Mouse (Mus musculus): ENCODE measurements at regions not wholly inside any gene's neighbourhood (a gene's known extent, or its start where the extent isn't known, plus 50 kb on each side); places are given as distances from the start of the nearest gene placed in this dataset.

GRCm38 (mm10) chr8:127885831-127886230 lies 472.6 kb upstream of the Nrp1 start:
- Histone ChIP-seq H3K9ac (ENCODE audit: low read length) (no peak overlapping the region), H3K4me3 (ENCODE audit: low read length) (no peak overlapping the region), H3K4me2 (ENCODE audit: low read depth, low read length) (no peak overlapping the region), H3K9me3 (replicated peaks; ENCODE audit: control insufficient read depth, low read length) (0 out of 2 replicates have a peak, but pooled peaks cover 2% of the 10 kb centered on the region), H3K27ac (ENCODE audit: low read length) (no peak overlapping the region), H3K4me1 (ENCODE audit: control insufficient read depth, insufficient read depth, low read length) (no peaks in the 10 kb centered on the region), H3K27me3 (ENCODE audit: control insufficient read depth, insufficient read depth, low read length) (no peaks in the 10 kb centered on the region), H3K36me3 (ENCODE audit: control insufficient read depth, insufficient read depth) (no peaks in the 10 kb centered on the region)
- ATAC-seq (replicated peaks; ENCODE audit: extremely low read depth, insufficient read depth, low FRiP score), result no peak
- WGBS, result 45% methylated on average over 3 of the region's 3 CpGs

GRCm38 (mm10) chr8:127890729-127891128 lies 467.7 kb upstream of the Nrp1 start:
- ATAC-seq (replicated peaks; ENCODE audit: extremely low read depth, insufficient read depth, low FRiP score), result no peak
- Histone ChIP-seq H3K27me3 (ENCODE audit: control insufficient read depth, insufficient read depth, low read length) (no peaks in the 10 kb centered on the region), H3K27ac (ENCODE audit: low read length) (no peak overlapping the region), H3K4me3 (ENCODE audit: low read length) (no peak overlapping the region), H3K4me2 (ENCODE audit: low read depth, low read length) (no peak overlapping the region), H3K9me3 (replicated peaks; ENCODE audit: control insufficient read depth, low read length) (no peaks in the 10 kb centered on the region), H3K4me1 (ENCODE audit: control insufficient read depth, insufficient read depth, low read length) (no peaks in the 10 kb centered on the region), H3K36me3 (ENCODE audit: control insufficient read depth, insufficient read depth) (no peaks in the 10 kb centered on the region), H3K9ac (ENCODE audit: low read length) (no peak overlapping the region)
- WGBS, result 73% methylated on average over 6 of the region's 6 CpGs

GRCm38 (mm10) chr8:127894284-127894683 lies 464.1 kb upstream of the Nrp1 start:
- no peak for ATAC-seq (replicated peaks; ENCODE audit: extremely low read depth, insufficient read depth, low FRiP score)
- no peak overlapping the region for H3K4me3 ChIP-seq (ENCODE audit: low read length)
- H3K4me2 ChIP-seq (ENCODE audit: low read depth, low read length), result no peak overlapping the region
- no peaks in the 10 kb centered on the region for H3K4me1 ChIP-seq (ENCODE audit: control insufficient read depth, insufficient read depth, low read length)
- no peaks in the 10 kb centered on the region for H3K36me3 ChIP-seq (ENCODE audit: control insufficient read depth, insufficient read depth)
- H3K9me3 ChIP-seq (replicated peaks; ENCODE audit: control insufficient read depth, low read length), result no peaks in the 10 kb centered on the region
- no peaks in the 10 kb centered on the region for H3K27me3 ChIP-seq (ENCODE audit: control insufficient read depth, insufficient read depth, low read length)
- H3K27ac ChIP-seq (ENCODE audit: low read length), result no peak overlapping the region
- H3K9ac ChIP-seq (ENCODE audit: low read length), result no peak overlapping the region

- Histone ChIP-seq H3K36me3 (ENCODE audit: control insufficient read depth, insufficient read depth) (no peaks in the 10 kb centered on the region), H3K27me3 (ENCODE audit: control insufficient read depth, insufficient read depth, low read length) (no peaks in the 10 kb centered on the region), H3K9me3 (replicated peaks; ENCODE audit: control insufficient read depth, low read length) (peaks cover 3% of the 10 kb centered on the region; the same call in 1 of the 2 replicates), H3K4me2 (ENCODE audit: low read depth, low read length) (no peak overlapping the region), H3K27ac (ENCODE audit: low read length) (no peak overlapping the region), H3K4me3 (ENCODE audit: low read length) (no peak overlapping the region), H3K4me1 (ENCODE audit: control insufficient read depth, insufficient read depth, low read length) (no peaks in the 10 kb centered on the region), H3K9ac (ENCODE audit: low read length) (no peak overlapping the region)
- ATAC-seq (replicated peaks; ENCODE audit: extremely low read depth, insufficient read depth, low FRiP score), result no peak
- 87% methylated on average over 5 of the region's 5 CpGs for WGBS
Observed at GRCm38 (mm10) chr8:127908436-127908835, 450.0 kb upstream of the Nrp1 start.

GRCm38 (mm10) chr8:127909580-127909979 lies 448.8 kb upstream of the Nrp1 start:
- H3K4me2 ChIP-seq (ENCODE audit: low read depth, low read length), result no peak overlapping the region
- H3K27me3 ChIP-seq (ENCODE audit: control insufficient read depth, insufficient read depth, low read length), result no peaks in the 10 kb centered on the region
- H3K9me3 ChIP-seq (replicated peaks; ENCODE audit: control insufficient read depth, low read length), result peaks cover 3% of the 10 kb centered on the region; the same call in 1 of the 2 replicates
- H3K36me3 ChIP-seq (ENCODE audit: control insufficient read depth, insufficient read depth), result no peaks in the 10 kb centered on the region
- peaks cover 7% of the 10 kb centered on the region for H3K4me1 ChIP-seq (ENCODE audit: control insufficient read depth, insufficient read depth, low read length)
- no peak overlapping the region for H3K4me3 ChIP-seq (ENCODE audit: low read length)
- 61% methylated on average over 2 of the region's 2 CpGs for WGBS
- ATAC-seq (replicated peaks; ENCODE audit: extremely low read depth, insufficient read depth, low FRiP score), result no peak
- no peak overlapping the region for H3K27ac ChIP-seq (ENCODE audit: low read length)
- no peak overlapping the region for H3K9ac ChIP-seq (ENCODE audit: low read length)

- no peak for ATAC-seq (replicated peaks; ENCODE audit: extremely low read depth, insufficient read depth, low FRiP score)
- Histone ChIP-seq H3K4me2 (ENCODE audit: low read depth, low read length) (no peak overlapping the region), H3K4me3 (ENCODE audit: low read length) (no peak overlapping the region), H3K27me3 (ENCODE audit: control insufficient read depth, insufficient read depth, low read length) (no peaks in the 10 kb centered on the region), H3K4me1 (ENCODE audit: control insufficient read depth, insufficient read depth, low read length) (peaks cover 27% of the 10 kb centered on the region), H3K9ac (ENCODE audit: low read length) (no peak overlapping the region), H3K9me3 (replicated peaks; ENCODE audit: control insufficient read depth, low read length) (no peaks in the 10 kb centered on the region), H3K36me3 (ENCODE audit: control insufficient read depth, insufficient read depth) (no peaks in the 10 kb centered on the region), H3K27ac (ENCODE audit: low read length) (peak overlapping the region; percentile 51)
- WGBS, result 26% methylated on average over 3 of the region's 3 CpGs
Observed at GRCm38 (mm10) chr8:127914086-127914485, 444.3 kb upstream of the Nrp1 start.

- 23% methylated on average over 2 of the region's 2 CpGs for WGBS
- ATAC-seq (replicated peaks; ENCODE audit: extremely low read depth, insufficient read depth, low FRiP score), result 0 out of 2 replicates have a peak, but pooled peaks have one; percentile 52
- H3K4me1 ChIP-seq (ENCODE audit: control insufficient read depth, insufficient read depth, low read length), result peaks cover 27% of the 10 kb centered on the region
- H3K27me3 ChIP-seq (ENCODE audit: control insufficient read depth, insufficient read depth, low read length), result no peaks in the 10 kb centered on the region
- H3K27ac ChIP-seq (ENCODE audit: low read length), result peak overlapping the region; percentile 84
- no peak overlapping the region for H3K9ac ChIP-seq (ENCODE audit: low read length)
- H3K4me2 ChIP-seq (ENCODE audit: low read depth, low read length), result no peak overlapping the region
- H3K4me3 ChIP-seq (ENCODE audit: low read length), result no peak overlapping the region
- H3K36me3 ChIP-seq (ENCODE audit: control insufficient read depth, insufficient read depth), result no peaks in the 10 kb centered on the region
- H3K9me3 ChIP-seq (replicated peaks; ENCODE audit: control insufficient read depth, low read length), result no peaks in the 10 kb centered on the region
Observed at GRCm38 (mm10) chr8:127914914-127915313, 443.5 kb upstream of the Nrp1 start.

- Histone ChIP-seq H3K36me3 (ENCODE audit: control insufficient read depth, insufficient read depth) (no peaks in the 10 kb centered on the region), H3K4me1 (ENCODE audit: control insufficient read depth, insufficient read depth, low read length) (peaks cover 27% of the 10 kb centered on the region), H3K9ac (ENCODE audit: low read length) (no peak overlapping the region), H3K4me3 (ENCODE audit: low read length) (no peak overlapping the region), H3K27ac (ENCODE audit: low read length) (peak overlapping the region; percentile 84), H3K27me3 (ENCODE audit: control insufficient read depth, insufficient read depth, low read length) (no peaks in the 10 kb centered on the region), H3K4me2 (ENCODE audit: low read depth, low read length) (peak overlapping the region; percentile 24; the same call in 1 of the 2 replicates), H3K9me3 (replicated peaks; ENCODE audit: control insufficient read depth, low read length) (no peaks in the 10 kb centered on the region)
- ATAC-seq (replicated peaks; ENCODE audit: extremely low read depth, insufficient read depth, low FRiP score), result peak; percentile 56; the same call in 1 of the 2 replicates
- WGBS, result 23% methylated on average over 2 of the region's 2 CpGs
Observed at GRCm38 (mm10) chr8:127915591-127916028, 442.8 kb upstream of the Nrp1 start.

- no peak for ATAC-seq (replicated peaks; ENCODE audit: extremely low read depth, insufficient read depth, low FRiP score)
- Histone ChIP-seq H3K4me3 (ENCODE audit: low read length) (no peak overlapping the region), H3K36me3 (ENCODE audit: control insufficient read depth, insufficient read depth) (no peaks in the 10 kb centered on the region), H3K27me3 (ENCODE audit: control insufficient read depth, insufficient read depth, low read length) (no peaks in the 10 kb centered on the region), H3K4me2 (ENCODE audit: low read depth, low read length) (no peak overlapping the region), H3K9ac (ENCODE audit: low read length) (no peak overlapping the region), H3K27ac (ENCODE audit: low read length) (no peak overlapping the region), H3K9me3 (replicated peaks; ENCODE audit: control insufficient read depth, low read length) (no peaks in the 10 kb centered on the region), H3K4me1 (ENCODE audit: control insufficient read depth, insufficient read depth, low read length) (peaks cover 4% of the 10 kb centered on the region)
- WGBS, result 87% methylated on average over 1 of the region's 1 CpGs
Observed at GRCm38 (mm10) chr8:127921925-127922324, 436.5 kb upstream of the Nrp1 start.

Data from heart, embryonic 16.5 days (tissue).